Mouse (Mus musculus): ENCODE measurements around the gene Pla2g2d.
"Not testable (repeated sequence)": the region's sequence is repeated elsewhere in the genome, so short reads cannot be mapped to it uniquely, and the experiment has no call there.

Gene Pla2g2d

GRCm38 (mm10) chr4:138782098-138782497 lies 6.6 kb downstream of the Pla2g2d start:
- no peak for DNase-seq

GRCm38 (mm10) chr4:138785721-138786120 lies 10.2 kb downstream of the Pla2g2d start:
- no peak for DNase-seq

GRCm38 (mm10) chr4:138786141-138786540 lies 10.6 kb downstream of the Pla2g2d start:
- no peak for DNase-seq

- no peak for DNase-seq
Observed at GRCm38 (mm10) chr4:138788381-138788780, 12.8 kb downstream of the Pla2g2d start.

GRCm38 (mm10) chr4:138791452-138791851 lies 15.9 kb downstream of the Pla2g2d start:
- DNase-seq, result no peak

- DNase-seq, result no peak
Observed at GRCm38 (mm10) chr4:138792599-138792998, 17.1 kb downstream of the Pla2g2d start.

GRCm38 (mm10) chr4:138793276-138793675 lies 17.7 kb downstream of the Pla2g2d start:
- DNase-seq, result peak; percentile 8

- DNase-seq, result no peak
Observed at GRCm38 (mm10) chr4:138794344-138794743, 18.8 kb downstream of the Pla2g2d start.

- no peak for DNase-seq
Observed at GRCm38 (mm10) chr4:138796513-138797216, 21.1 kb downstream of the Pla2g2d start.

GRCm38 (mm10) chr4:138797217-138797570 lies 21.7 kb downstream of the Pla2g2d start:
- DNase-seq, result no peak

GRCm38 (mm10) chr4:138800134-138800744 lies 24.7 kb downstream of the Pla2g2d start:
- no peak for DNase-seq

GRCm38 (mm10) chr4:138801631-138802030 lies 26.1 kb downstream of the Pla2g2d start:
- DNase-seq, result no peak

- no peak for DNase-seq
Observed at GRCm38 (mm10) chr4:138802917-138803316, 27.4 kb downstream of the Pla2g2d start.

GRCm38 (mm10) chr4:138805248-138805647 lies 29.7 kb downstream of the Pla2g2d start:
- no peak for DNase-seq

GRCm38 (mm10) chr4:138806160-138806559 lies 30.6 kb downstream of the Pla2g2d start:
- DNase-seq, result no peak

- DNase-seq, result no peak
Observed at GRCm38 (mm10) chr4:138806920-138807541, 31.5 kb downstream of the Pla2g2d start.

- no peak for DNase-seq
Observed at GRCm38 (mm10) chr4:138816166-138816565, 40.6 kb downstream of the Pla2g2d start.

- DNase-seq, result no peak
Observed at GRCm38 (mm10) chr4:138817736-138818135, 42.2 kb downstream of the Pla2g2d start.

- no peak for DNase-seq
Observed at GRCm38 (mm10) chr4:138819101-138819500, 43.6 kb downstream of the Pla2g2d start.

- no peak for DNase-seq
Observed at GRCm38 (mm10) chr4:138821036-138821435, 45.5 kb downstream of the Pla2g2d start.

- DNase-seq, result not testable (repeated sequence)
Observed at GRCm38 (mm10) chr4:138824161-138824560, 48.6 kb downstream of the Pla2g2d start.

GRCm38 (mm10) chr4:138824660-138825059 lies 49.1 kb downstream of the Pla2g2d start:
- DNase-seq, result peak; percentile 23

- no peak for DNase-seq
Observed at GRCm38 (mm10) chr4:138825751-138826567, 50.4 kb downstream of the Pla2g2d start.
